Mouse (Mus musculus) right cerebral cortex, adult 18-20 months (tissue): ENCODE measurements around the gene Foxr1.

Experiments
- DNase-seq: peaks from one replicate; pipeline ENCODE4 v3.0.0; 2022; ENCODE audit warnings: mixed read lengths

Foxr1 gene

GRCm38 (mm10) chr9:44440961-44441360 lies at the start of gene Foxr1:
TSS of gene Foxr1 (minus strand) at chr9:44441136.
- DNase-seq, result no peak

- no peak for DNase-seq
Measured at GRCm38 (mm10) chr9:44490086-44490967, 49.4 kb upstream of the Foxr1 start.

- DNase-seq, result no peak
Measured at GRCm38 (mm10) chr9:44489651-44490085, 48.7 kb upstream of the Foxr1 start.

GRCm38 (mm10) chr9:44488855-44489381 lies 48.0 kb upstream of the Foxr1 start:
- no peak for DNase-seq

GRCm38 (mm10) chr9:44488416-44488815 lies 47.5 kb upstream of the Foxr1 start:
- no peak for DNase-seq

GRCm38 (mm10) chr9:44487441-44487840 lies 46.5 kb upstream of the Foxr1 start:
- no peak for DNase-seq

GRCm38 (mm10) chr9:44486741-44487421 lies 45.9 kb upstream of the Foxr1 start:
- no peak for DNase-seq

GRCm38 (mm10) chr9:44486335-44486734 lies 45.4 kb upstream of the Foxr1 start:
- DNase-seq, result no peak

- DNase-seq, result no peak
Measured at GRCm38 (mm10) chr9:44485516-44486161, 44.7 kb upstream of the Foxr1 start.

- no peak for DNase-seq
Measured at GRCm38 (mm10) chr9:44485105-44485515, 44.2 kb upstream of the Foxr1 start.

- no peak for DNase-seq
Measured at GRCm38 (mm10) chr9:44484311-44485104, 43.6 kb upstream of the Foxr1 start.

GRCm38 (mm10) chr9:44483510-44484044 lies 42.6 kb upstream of the Foxr1 start:
- DNase-seq, result no peak

GRCm38 (mm10) chr9:44483041-44483509 lies 42.1 kb upstream of the Foxr1 start:
- no peak for DNase-seq

- peak; percentile 93 for DNase-seq
Measured at GRCm38 (mm10) chr9:44482552-44482951, 41.6 kb upstream of the Foxr1 start, which contains the start of gene Bcl9l. TSS of gene Bcl9l (plus strand) at chr9:44482825.

GRCm38 (mm10) chr9:44482112-44482511 lies 41.2 kb upstream of the Foxr1 start:
- DNase-seq, result no peak

- peak; percentile 91 for DNase-seq
Measured at GRCm38 (mm10) chr9:44479628-44480428, 38.9 kb upstream of the Foxr1 start.

- DNase-seq, result peak; percentile 71
Measured at GRCm38 (mm10) chr9:44478959-44479605, 38.1 kb upstream of the Foxr1 start.

GRCm38 (mm10) chr9:44478229-44478921 lies 37.4 kb upstream of the Foxr1 start:
- DNase-seq, result peak; percentile 68

GRCm38 (mm10) chr9:44477339-44478228 lies 36.6 kb upstream of the Foxr1 start:
- DNase-seq, result no peak
